Mouse (Mus musculus) liver, adult 2 months (tissue): ENCODE results near the gene Igfbp6. TPM values are rescaled to one million over a fixed set of nuclear protein-coding genes. Genes with fewer than 3 reads are reported as not detected.

Experiments used
- DNase-seq: peaks from one replicate; pipeline ENCODE4 v3.0.0-alpha.2; 2011; ENCODE audit warnings: low read depth, low spot score; ENCODE audit errors: extremely low read depth
- H3K27ac ChIP-seq: fragments of 200-500 bp; replicated peaks from 2 replicates; pipeline ENCODE4 v1.5.1; 2012; ENCODE audit warnings: low read depth, mild to moderate bottlenecking, control low read depth, inconsistent platforms, low read length; ENCODE audit not compliant: insufficient read depth
- H3K27me3 ChIP-seq: fragments of 200-500 bp; 2 replicates; pipeline ENCODE4 v1.6.1; 2012; ENCODE audit warnings: mild to moderate bottlenecking, moderate library complexity, low read length, inconsistent platforms; ENCODE audit not compliant: control insufficient read depth, insufficient read depth
- H3K36me3 ChIP-seq: fragments of 200-500 bp; 2 replicates; pipeline ENCODE4 v1.6.1; 2012; ENCODE audit warnings: low read length, inconsistent platforms; ENCODE audit not compliant: control insufficient read depth, insufficient read depth
- H3K4me1 ChIP-seq: fragments of 200-500 bp; 2 replicates; pipeline ENCODE4 v1.6.1; 2011; ENCODE audit warnings: low read length; ENCODE audit not compliant: control insufficient read depth, insufficient read depth
- H3K4me3 ChIP-seq: fragments of 200-500 bp; 2 replicates; pipeline ENCODE4 v1.5.1; 2011; ENCODE audit warnings: low read depth, mild to moderate bottlenecking, control low read depth, low read length, moderate library complexity; ENCODE audit not compliant: insufficient read depth
- H3K79me2 ChIP-seq: fragments of 200-500 bp; 2 replicates; pipeline ENCODE4 v1.6.1; 2012; ENCODE audit warnings: inconsistent platforms, mild to moderate bottlenecking, low read length, moderate library complexity; ENCODE audit not compliant: control insufficient read depth, insufficient read depth
- H3K9ac ChIP-seq: fragments of 200-500 bp; 2 replicates; pipeline ENCODE4 v1.6.1; 2012; ENCODE audit warnings: low read depth, mild to moderate bottlenecking, control low read depth, inconsistent platforms, low read length
- CTCF ChIP-seq: fragments of 200-500 bp; IDR thresholded peaks from 2 replicates; pipeline ENCODE4 v1.5.1; 2011; ENCODE audit warnings: low read depth, low read length, control low read depth
- POLR2A ChIP-seq: fragments of 200-500 bp; IDR thresholded peaks from 2 replicates; pipeline ENCODE4 v1.6.1; 2011; ENCODE audit warnings: low read length, control low read depth; ENCODE audit not compliant: insufficient read depth; ENCODE audit errors: extremely low read depth
- WGBS: fragments of 180-500 bp; shearing (Covaris S2); methylation state at CpG from one replicate; pipeline ENCODE4 v1.1.7; 2018; 5-methylcytosine and 5-hydroxymethylcytosine counted together
- polyA plus RNA-seq: library from polyadenylated mRNA; depleted of rRNA; stranded (reverse); fragments of >200 nt; gene quantifications from 2 replicates; pipeline ENCODE4 v1.2.3, GENCODE M21; 2012; rRNA removed
- total RNA-seq: library from RNA; depleted of rRNA; stranded (reverse); fragments of >200 nt; gene quantifications from 2 replicates; pipeline ENCODE4 v1.2.3, GENCODE M21; 2014; rRNA removed

Gene Igfbp6
- total and polyA plus RNA-seq, 2 experiments: 1.8 to 2.3 TPM

- peaks cover 14% of the 10 kb centered on the region; the same call in 1 of the 2 replicates for H3K79me2 ChIP-seq
- no peaks in the 10 kb centered on the region for H3K27me3 ChIP-seq
- H3K4me1 ChIP-seq: peaks cover 42% of the 10 kb centered on the region
- TF ChIP-seq CTCF (no peak), POLR2A (no peak)
- H3K27ac ChIP-seq: peak overlapping the region; percentile 67; the same call in 1 of the 2 replicates
- no peak for DNase-seq
- H3K9ac ChIP-seq: no peak overlapping the region
- H3K4me3 ChIP-seq: no peak overlapping the region
- WGBS: 50% methylated on average over 7 of the region's 7 CpGs
- no peaks in the 10 kb centered on the region for H3K36me3 ChIP-seq
Observed at GRCm38 (mm10) chr15:102192271-102192812, 48.2 kb downstream of the Igfbp6 start.

GRCm38 (mm10) chr15:102192820-102193386, 48.7 kb downstream of the Igfbp6 start:
- TF ChIP-seq POLR2A (no peak), CTCF (no peak)
- no peaks in the 10 kb centered on the region for H3K27me3 ChIP-seq
- H3K4me1 ChIP-seq: peaks cover 42% of the 10 kb centered on the region
- no peak overlapping the region for H3K9ac ChIP-seq
- no peak for DNase-seq
- peaks cover 9% of the 10 kb centered on the region; the same call in 1 of the 2 replicates for H3K79me2 ChIP-seq
- no peak overlapping the region for H3K4me3 ChIP-seq
- no peaks in the 10 kb centered on the region for H3K36me3 ChIP-seq
- H3K27ac ChIP-seq: peak overlapping the region; percentile 67; the same call in 1 of the 2 replicates
- 14% methylated on average over 5 of the region's 5 CpGs for WGBS

GRCm38 (mm10) chr15:102193652-102194051, 49.5 kb downstream of the Igfbp6 start:
- Histone ChIP-seq H3K79me2 (peaks cover 1% of the 10 kb centered on the region; the same call in 1 of the 2 replicates), H3K36me3 (no peaks in the 10 kb centered on the region), H3K27ac (peak overlapping the region; percentile 55), H3K4me3 (no peak overlapping the region), H3K27me3 (no peaks in the 10 kb centered on the region), H3K4me1 (peaks cover 42% of the 10 kb centered on the region), H3K9ac (no peak overlapping the region)
- 22% methylated on average over 4 of the region's 4 CpGs for WGBS
- TF ChIP-seq CTCF (no peak), POLR2A (no peak)
- peak; percentile 86 for DNase-seq

GRCm38 (mm10) chr15:102194439-102194838, 50.3 kb downstream of the Igfbp6 start:
- peak overlapping the region; percentile 61 for H3K27ac ChIP-seq
- 12% methylated on average over 4 of the region's 4 CpGs for WGBS
- TF ChIP-seq CTCF (no peak), POLR2A (no peak)
- H3K9ac ChIP-seq: no peak overlapping the region
- peak; percentile 80 for DNase-seq
- no peak overlapping the region for H3K4me3 ChIP-seq
- no peaks in the 10 kb centered on the region for H3K27me3 ChIP-seq
- H3K36me3 ChIP-seq: no peaks in the 10 kb centered on the region
- H3K79me2 ChIP-seq: no peaks in the 10 kb centered on the region
- peaks cover 45% of the 10 kb centered on the region for H3K4me1 ChIP-seq

- TF ChIP-seq POLR2A (no peak), CTCF (no peak)
- peaks cover 39% of the 10 kb centered on the region for H3K4me1 ChIP-seq
- H3K36me3 ChIP-seq: no peaks in the 10 kb centered on the region
- H3K4me3 ChIP-seq: no peak overlapping the region
- no peak overlapping the region for H3K27ac ChIP-seq
- H3K9ac ChIP-seq: no peak overlapping the region
- 50% methylated on average over 4 of the region's 4 CpGs for WGBS
- DNase-seq: no peak
- H3K79me2 ChIP-seq: no peaks in the 10 kb centered on the region
- H3K27me3 ChIP-seq: no peaks in the 10 kb centered on the region
Observed at GRCm38 (mm10) chr15:102195373-102195772, 51.2 kb downstream of the Igfbp6 start.

GRCm38 (mm10) chr15:102198841-102199240, 54.7 kb downstream of the Igfbp6 start:
- no peaks in the 10 kb centered on the region for H3K27me3 ChIP-seq
- no peaks in the 10 kb centered on the region for H3K79me2 ChIP-seq
- no peak overlapping the region for H3K4me3 ChIP-seq
- H3K9ac ChIP-seq: no peak overlapping the region
- peak; percentile 100 for DNase-seq
- 24% methylated on average over 4 of the region's 4 CpGs for WGBS
- TF ChIP-seq POLR2A: no peak
- no peak for TF ChIP-seq CTCF
- H3K4me1 ChIP-seq: peaks cover 23% of the 10 kb centered on the region
- peak overlapping the region; percentile 14 for H3K27ac ChIP-seq
- no peaks in the 10 kb centered on the region for H3K36me3 ChIP-seq

Other genes with a start within 250 kb of the Igfbp6 start
- not detected in 2 replicates for gene Krt4, start 219.6 kb upstream of the Igfbp6 start, total RNA-seq
- 0.06 TPM in 1 of 2 replicates, not detected in the other for gene Krt4, start 219.6 kb upstream of the Igfbp6 start, polyA plus RNA-seq
- gene Krt79, start 204.0 kb upstream of the Igfbp6 start, total RNA-seq: 0.09 TPM in 1 of 2 replicates, not detected in the other
- 0.04 and 0.10 TPM in 2 replicates for gene Krt79, start 204.0 kb upstream of the Igfbp6 start, polyA plus RNA-seq
- not detected in 2 replicates for gene Krt78, start 190.1 kb upstream of the Igfbp6 start, total RNA-seq
- not detected in 2 replicates for gene Krt78, start 190.1 kb upstream of the Igfbp6 start, polyA plus RNA-seq
- gene Krt8, start 139.9 kb upstream of the Igfbp6 start, total RNA-seq: 240 and 251 TPM in 2 replicates
- 155 and 168 TPM in 2 replicates for gene Krt8, start 139.9 kb upstream of the Igfbp6 start, polyA plus RNA-seq
- gene Krt18, start 116.2 kb upstream of the Igfbp6 start, total RNA-seq: 255 and 258 TPM in 2 replicates
- 110 and 124 TPM in 2 replicates for gene Krt18, start 116.2 kb upstream of the Igfbp6 start, polyA plus RNA-seq
- 119 and 130 TPM in 2 replicates for gene Eif4b, start 70.6 kb upstream of the Igfbp6 start, total RNA-seq
- gene Eif4b, start 70.6 kb upstream of the Igfbp6 start, polyA plus RNA-seq: 70.5 and 73.8 TPM in 2 replicates
- gene Tns2, start 43.9 kb upstream of the Igfbp6 start, total RNA-seq: 21.8 and 36.5 TPM in 2 replicates
- gene Tns2, start 43.9 kb upstream of the Igfbp6 start, polyA plus RNA-seq: 30.9 and 35.9 TPM in 2 replicates
- gene Spryd3, start 8.1 kb upstream of the Igfbp6 start, total RNA-seq: 9.2 and 12.1 TPM in 2 replicates
- gene Spryd3, start 8.1 kb upstream of the Igfbp6 start, polyA plus RNA-seq: 20.7 and 22.6 TPM in 2 replicates
- 27.5 and 36.5 TPM in 2 replicates for gene Soat2, start 6.2 kb downstream of the Igfbp6 start, total RNA-seq
- 54.9 and 80.8 TPM in 2 replicates for gene Soat2, start 6.2 kb downstream of the Igfbp6 start, polyA plus RNA-seq
- 15.6 and 21.0 TPM in 2 replicates for gene Zfp740, start 58.9 kb downstream of the Igfbp6 start, total RNA-seq
- 8.1 and 9.4 TPM in 2 replicates for gene Zfp740, start 58.9 kb downstream of the Igfbp6 start, polyA plus RNA-seq
- gene Csad, start 60.4 kb downstream of the Igfbp6 start, total RNA-seq: 47.6 and 449 TPM in 2 replicates
- gene Csad, start 60.4 kb downstream of the Igfbp6 start, polyA plus RNA-seq: 107 and 123 TPM in 2 replicates
- 1.3 and 2.2 TPM in 2 replicates for gene Itgb7, start 87.6 kb downstream of the Igfbp6 start, total RNA-seq
- gene Itgb7, start 87.6 kb downstream of the Igfbp6 start, polyA plus RNA-seq: 1.7 and 1.8 TPM in 2 replicates
- 1.5 and 2.0 TPM in 2 replicates for gene Rarg, start 113.2 kb downstream of the Igfbp6 start, total RNA-seq
- gene Rarg, start 113.2 kb downstream of the Igfbp6 start, polyA plus RNA-seq: 5.3 and 6.0 TPM in 2 replicates
- gene Gm9918, start 126.2 kb downstream of the Igfbp6 start, total RNA-seq: not detected in 2 replicates
- 0.05 TPM in 1 of 2 replicates, not detected in the other for gene Gm9918, start 126.2 kb downstream of the Igfbp6 start, polyA plus RNA-seq
- gene Mfsd5, start 135.1 kb downstream of the Igfbp6 start, total RNA-seq: 8.5 and 10.1 TPM in 2 replicates
- gene Mfsd5, start 135.1 kb downstream of the Igfbp6 start, polyA plus RNA-seq: 44.3 and 51.4 TPM in 2 replicates
- 0.09 and 0.27 TPM in 2 replicates for gene Espl1, start 151.9 kb downstream of the Igfbp6 start, total RNA-seq
- gene Espl1, start 151.9 kb downstream of the Igfbp6 start, polyA plus RNA-seq: 0.11 and 0.21 TPM in 2 replicates
- gene Pfdn5, start 181.8 kb downstream of the Igfbp6 start, total RNA-seq: 137 and 195 TPM in 2 replicates
- gene Pfdn5, start 181.8 kb downstream of the Igfbp6 start, polyA plus RNA-seq: 44.6 and 45.2 TPM in 2 replicates
- gene Myg1, start 187.3 kb downstream of the Igfbp6 start, total RNA-seq: 25.5 and 27.6 TPM in 2 replicates
- gene Myg1, start 187.3 kb downstream of the Igfbp6 start, polyA plus RNA-seq: 32.0 and 32.3 TPM in 2 replicates
- gene Aaas, start 206.4 kb downstream of the Igfbp6 start, total RNA-seq: 4.0 and 8.3 TPM in 2 replicates
- 18.9 and 24.0 TPM in 2 replicates for gene Aaas, start 206.4 kb downstream of the Igfbp6 start, polyA plus RNA-seq
- not detected in 2 replicates for gene Sp7, start 222.8 kb downstream of the Igfbp6 start, total RNA-seq
- gene Sp7, start 222.8 kb downstream of the Igfbp6 start, polyA plus RNA-seq: not detected in 2 replicates